Mouse (Mus musculus): Measurements from ENCODE around the gene Cdca3. TPM values are rescaled to one million over a fixed set of nuclear protein-coding genes. Genes with fewer than 3 reads are reported as not detected.
"Not testable (repeated sequence)": the region's sequence is repeated elsewhere in the genome, so short reads cannot be mapped to it uniquely, and the experiment has no call there.

Gene Cdca3
- polyA plus RNA-seq, 1 experiment: 148 TPM

DNA sequence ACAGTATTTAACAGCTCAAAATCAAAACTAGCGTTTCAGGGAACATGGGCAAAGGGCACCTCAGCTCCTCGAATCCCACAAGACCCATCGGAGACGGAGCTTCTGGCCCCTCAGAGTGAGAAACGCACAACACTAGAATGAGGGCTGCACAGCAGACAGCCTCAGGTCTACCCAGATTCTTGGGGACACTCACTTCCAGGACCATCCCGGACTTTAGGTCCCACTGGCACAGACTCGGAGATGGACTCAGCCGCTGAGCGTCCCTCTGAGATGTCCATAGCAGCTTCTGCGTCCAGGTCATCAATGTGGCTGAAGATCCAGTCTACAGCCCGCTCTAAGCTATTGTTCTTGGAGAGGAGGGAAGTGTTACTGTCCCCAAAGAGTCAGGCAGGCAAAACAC lies 12.2 kb upstream of the Cdca3 start:
- H3K4me3 ChIP-seq (replicated peaks; ENCODE audit: control insufficient read depth, low read depth, low read length): no peak overlapping the region

DNA sequence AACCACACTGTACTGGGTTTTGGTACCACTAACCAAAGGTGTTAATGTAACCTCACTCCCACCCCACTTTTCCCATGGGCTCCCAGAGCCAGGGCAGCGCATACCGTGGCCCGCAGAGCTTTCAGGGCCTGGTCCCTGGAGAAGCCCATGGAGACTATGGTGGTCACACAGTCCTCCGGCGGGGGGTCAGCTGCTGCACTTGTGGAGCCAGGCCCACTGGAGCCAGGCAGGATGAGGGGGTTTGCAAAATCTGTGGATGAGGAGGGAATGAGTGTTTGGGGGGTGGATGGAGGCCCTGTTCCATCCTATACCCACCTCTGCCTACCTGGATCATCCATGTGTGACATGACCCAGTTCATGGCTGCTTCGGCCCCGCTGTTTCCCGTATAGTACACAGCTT lies 11.8 kb upstream of the Cdca3 start:
- Histone ChIP-seq H3K4me3 (replicated peaks; ENCODE audit: control insufficient read depth, low read depth, low read length) (peak overlapping the region; percentile 14), H3K27ac (ENCODE audit: control insufficient read depth, insufficient read depth, low read depth, low read length, poor library complexity) (peak overlapping the region; percentile 32; the same call in 1 of the 2 replicates), H3K4me1 (ENCODE audit: control insufficient read depth, insufficient read depth, low read length) (peaks cover 5% of the 10 kb centered on the region)
- WGBS: 70% methylated on average over 8 of the region's 8 CpGs
- TF ChIP-seq POLR2A (IDR thresholded peaks at IDR 0.05; ENCODE audit: borderline replicate concordance, control insufficient read depth, low read depth, low read length): no peak
- no peak for TF ChIP-seq CTCF (IDR thresholded peaks at IDR 0.05; ENCODE audit: control insufficient read depth, insufficient read depth, low read length)

More for the DNA sequence above, 12.2 kb upstream of the Cdca3 start:
- Histone ChIP-seq H3K27ac (ENCODE audit: control insufficient read depth, insufficient read depth, low read depth, low read length, poor library complexity) (no peak overlapping the region), H3K4me1 (ENCODE audit: control insufficient read depth, insufficient read depth, low read length) (peaks cover 5% of the 10 kb centered on the region)
- TF ChIP-seq POLR2A (IDR thresholded peaks at IDR 0.05; ENCODE audit: borderline replicate concordance, control insufficient read depth, low read depth, low read length) (no peak), CTCF (IDR thresholded peaks at IDR 0.05; ENCODE audit: control insufficient read depth, insufficient read depth, low read length) (no peak)
- WGBS: 88% methylated on average over 11 of the region's 11 CpGs

DNA sequence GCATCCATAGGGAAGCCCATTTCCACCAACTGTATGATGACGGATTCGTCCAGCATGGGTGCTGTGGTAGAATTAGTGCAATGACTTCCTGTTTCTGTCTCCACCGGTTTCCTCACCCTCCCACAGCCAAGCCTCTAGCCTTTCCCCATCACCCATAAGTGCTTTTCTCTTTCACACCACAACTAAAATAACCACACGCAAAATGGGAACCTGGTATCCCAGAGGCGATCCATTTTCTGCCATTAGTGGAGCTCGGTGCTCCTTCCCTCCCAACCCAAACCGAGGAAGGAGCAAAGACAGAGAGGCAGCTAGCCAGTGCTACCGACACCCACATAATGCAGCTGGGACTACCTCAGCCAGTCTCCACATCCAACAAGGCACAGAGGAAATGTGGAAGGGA lies 11.4 kb upstream of the Cdca3 start:
- TF ChIP-seq CTCF (IDR thresholded peaks at IDR 0.05; ENCODE audit: control insufficient read depth, insufficient read depth, low read length) (no peak), POLR2A (IDR thresholded peaks at IDR 0.05; ENCODE audit: borderline replicate concordance, control insufficient read depth, low read depth, low read length) (no peak)
- peak overlapping the region; percentile 42 for H3K4me3 ChIP-seq (replicated peaks; ENCODE audit: control insufficient read depth, low read depth, low read length)
- 23% methylated on average over 8 of the region's 8 CpGs for WGBS
- H3K27ac ChIP-seq (ENCODE audit: control insufficient read depth, insufficient read depth, low read depth, low read length, poor library complexity): peak overlapping the region; percentile 76
- H3K4me1 ChIP-seq (ENCODE audit: control insufficient read depth, insufficient read depth, low read length): peaks cover 5% of the 10 kb centered on the region

DNA sequence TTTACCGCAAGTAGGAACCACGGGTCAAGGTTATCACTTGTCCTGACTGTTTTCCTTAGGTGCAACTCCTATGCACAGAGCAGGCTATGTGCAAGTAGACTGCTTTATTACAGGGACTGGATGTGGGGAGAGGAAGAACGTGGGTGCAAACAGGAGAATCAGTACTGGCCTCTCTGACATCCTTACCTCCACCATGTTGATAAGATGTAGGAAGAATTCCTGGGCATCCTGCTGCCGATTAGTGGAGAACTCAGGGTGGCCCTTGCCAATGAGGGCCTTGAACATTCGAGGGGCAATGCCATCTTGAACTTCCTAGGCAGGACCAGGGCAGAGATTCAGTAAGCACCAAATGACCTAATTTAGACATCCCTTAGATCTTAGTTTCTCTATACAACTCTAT lies 8.5 kb upstream of the Cdca3 start:
- WGBS: 89% methylated on average over 5 of the region's 5 CpGs
- Histone ChIP-seq H3K4me1 (ENCODE audit: control insufficient read depth, insufficient read depth, low read length) (peaks cover 5% of the 10 kb centered on the region), H3K27ac (ENCODE audit: control insufficient read depth, insufficient read depth, low read depth, low read length, poor library complexity) (no peak overlapping the region), H3K4me3 (replicated peaks; ENCODE audit: control insufficient read depth, low read depth, low read length) (no peak overlapping the region)
- no peak for TF ChIP-seq CTCF (IDR thresholded peaks at IDR 0.05; ENCODE audit: control insufficient read depth, insufficient read depth, low read length)
- no peak for TF ChIP-seq POLR2A (IDR thresholded peaks at IDR 0.05; ENCODE audit: borderline replicate concordance, control insufficient read depth, low read depth, low read length)

DNA sequence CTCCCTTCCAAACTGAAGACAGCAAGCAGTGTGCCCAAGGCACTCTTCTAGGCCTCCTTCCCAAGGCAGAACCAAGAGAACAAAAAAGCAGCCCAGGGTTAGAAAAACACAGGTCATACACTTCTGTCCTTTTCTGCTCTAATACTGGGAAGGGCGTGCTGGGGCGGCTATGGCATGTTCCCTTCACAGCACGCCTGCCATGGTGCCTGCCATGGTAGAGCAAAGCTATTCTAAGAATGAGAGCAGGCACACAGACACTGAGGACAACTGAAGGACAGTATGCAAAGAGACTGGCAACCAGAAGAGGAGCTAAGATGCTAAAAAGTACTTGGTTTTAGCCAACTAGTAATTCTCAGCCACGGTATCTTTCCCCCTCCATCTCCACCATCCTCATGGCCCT lies 7.3 kb upstream of the Cdca3 start:
- Histone ChIP-seq H3K27ac (ENCODE audit: control insufficient read depth, insufficient read depth, low read depth, low read length, poor library complexity) (no peak overlapping the region), H3K4me1 (ENCODE audit: control insufficient read depth, insufficient read depth, low read length) (peaks cover 5% of the 10 kb centered on the region), H3K4me3 (replicated peaks; ENCODE audit: control insufficient read depth, low read depth, low read length) (no peak overlapping the region)
- 93% methylated on average over 4 of the region's 4 CpGs for WGBS
- TF ChIP-seq CTCF (IDR thresholded peaks at IDR 0.05; ENCODE audit: control insufficient read depth, insufficient read depth, low read length) (no peak), POLR2A (IDR thresholded peaks at IDR 0.05; ENCODE audit: borderline replicate concordance, control insufficient read depth, low read depth, low read length) (no peak)

GRCm38 (mm10) chr6:124828101-124828592 lies 1.2 kb upstream of the Cdca3 start:
- WGBS: 18% methylated on average over 10 of the region's 10 CpGs
- peak overlapping the region; percentile 89 for H3K4me3 ChIP-seq (replicated peaks; ENCODE audit: control insufficient read depth, low read depth, low read length)
- no peak for TF ChIP-seq POLR2A (IDR thresholded peaks at IDR 0.05; ENCODE audit: borderline replicate concordance, control insufficient read depth, low read depth, low read length)
- no peak for TF ChIP-seq CTCF (IDR thresholded peaks at IDR 0.05; ENCODE audit: control insufficient read depth, insufficient read depth, low read length)
- H3K27ac ChIP-seq (ENCODE audit: control insufficient read depth, insufficient read depth, low read depth, low read length, poor library complexity): 0 out of 2 replicates have a peak overlapping the region, but pooled peaks have one; percentile 7
- H3K4me1 ChIP-seq (ENCODE audit: control insufficient read depth, insufficient read depth, low read length): no peaks in the 10 kb centered on the region; the same call in 1 of the 2 replicates

DNA sequence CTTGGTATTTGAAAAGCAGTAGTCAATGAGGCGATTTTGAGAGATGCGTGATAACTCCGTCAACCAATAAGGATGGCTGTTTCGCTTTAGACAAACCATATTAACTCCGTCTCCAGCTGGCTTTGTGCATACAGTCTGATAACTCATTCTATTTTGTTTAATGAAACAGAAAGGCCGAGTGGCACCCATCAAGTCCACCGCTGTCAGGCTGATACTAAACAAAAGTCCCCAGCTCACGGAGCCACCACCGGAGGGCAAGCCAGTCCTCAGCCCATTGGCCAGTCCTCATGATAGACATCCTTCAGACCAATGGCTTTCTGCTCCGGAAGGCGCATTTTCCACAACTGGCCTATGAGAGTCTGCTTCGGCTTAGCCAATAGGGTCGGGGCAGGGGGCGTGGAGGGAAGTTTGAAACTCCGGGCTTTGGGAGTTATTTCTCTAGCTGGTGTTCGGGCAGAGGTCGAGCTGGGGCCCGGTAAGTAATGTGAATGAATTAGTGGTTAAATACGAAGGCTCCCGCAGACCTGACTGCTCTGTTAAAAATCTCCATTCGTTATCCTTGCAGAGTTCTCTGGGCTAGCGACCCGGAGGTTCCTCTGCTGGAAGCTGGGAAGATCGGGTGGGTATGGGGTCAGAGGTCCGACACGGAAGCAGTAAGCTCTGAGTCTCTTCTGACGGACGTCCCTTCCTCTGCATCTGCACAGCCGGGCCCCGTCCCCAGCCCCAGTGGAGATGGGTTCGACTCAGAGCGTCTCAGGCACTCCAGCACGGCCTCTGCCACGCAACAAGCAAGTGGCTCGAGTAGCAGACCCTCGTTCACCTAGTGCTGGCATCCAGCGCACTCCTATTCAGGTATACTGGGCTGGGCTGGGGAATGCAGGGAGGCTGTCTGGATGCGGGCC lies 703 bp downstream of the Cdca3 start:
- no peak for TF ChIP-seq CTCF (IDR thresholded peaks at IDR 0.05; ENCODE audit: control insufficient read depth, insufficient read depth, low read length)
- TF ChIP-seq POLR2A (IDR thresholded peaks at IDR 0.05; ENCODE audit: borderline replicate concordance, control insufficient read depth, low read depth, low read length): peak; percentile 64
- under 1% methylated on average over 38 of the region's 38 CpGs for WGBS
- Histone ChIP-seq H3K4me1 (ENCODE audit: control insufficient read depth, insufficient read depth, low read length) (no peaks in the 10 kb centered on the region; the same call in 1 of the 2 replicates), H3K27ac (ENCODE audit: control insufficient read depth, insufficient read depth, low read depth, low read length, poor library complexity) (peak overlapping the region; percentile 63), H3K4me3 (replicated peaks; ENCODE audit: control insufficient read depth, low read depth, low read length) (peak overlapping the region; percentile 72)

GRCm38 (mm10) chr6:124831199-124831598 lies 1.9 kb downstream of the Cdca3 start:
- peak overlapping the region; percentile 58 for H3K4me3 ChIP-seq (replicated peaks; ENCODE audit: control insufficient read depth, low read depth, low read length)
- not testable (repeated sequence) for H3K27ac ChIP-seq (ENCODE audit: control insufficient read depth, insufficient read depth, low read depth, low read length, poor library complexity); H3K4me1 ChIP-seq (ENCODE audit: control insufficient read depth, insufficient read depth, low read length)
- 94% methylated on average over 4 of the region's 4 CpGs for WGBS
